Mouse (Mus musculus): ENCODE measurements around the gene Gm47791. TPM values are rescaled to one million over a fixed set of nuclear protein-coding genes. Genes with fewer than 3 reads are reported as not detected.
A peak's percentile ranks its signal among the peaks of the same experiment; 100 is the strongest.

The Gm47791 gene
- total RNA-seq, 2 experiments from 2014 or later, result not detected

DNA sequence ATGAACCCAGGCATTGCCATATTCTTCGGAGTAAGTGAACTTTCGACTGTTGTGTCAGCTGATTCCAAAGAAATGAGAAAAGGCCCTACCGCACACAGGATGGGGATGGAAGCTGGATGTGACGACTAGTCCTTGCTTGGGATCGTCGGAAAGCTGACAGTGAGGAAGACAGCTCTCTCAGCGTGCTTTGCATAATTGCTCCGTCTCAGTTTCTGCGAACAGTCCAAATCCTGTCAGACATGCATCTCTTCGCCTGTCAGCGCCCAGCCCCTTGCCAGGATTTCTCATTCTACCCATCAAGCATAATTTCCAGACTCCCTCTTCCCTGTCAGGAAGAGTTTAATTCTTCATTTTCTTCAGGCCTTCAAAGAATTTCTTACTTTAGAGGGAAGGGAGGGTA, 20.1 kb upstream of the Gm47791 start:
- intact Hi-C loops (cut with DNase I), result no loop called here
- DNase-seq (ENCODE audit: low spot score in 2 of 2), result no peak

DNA sequence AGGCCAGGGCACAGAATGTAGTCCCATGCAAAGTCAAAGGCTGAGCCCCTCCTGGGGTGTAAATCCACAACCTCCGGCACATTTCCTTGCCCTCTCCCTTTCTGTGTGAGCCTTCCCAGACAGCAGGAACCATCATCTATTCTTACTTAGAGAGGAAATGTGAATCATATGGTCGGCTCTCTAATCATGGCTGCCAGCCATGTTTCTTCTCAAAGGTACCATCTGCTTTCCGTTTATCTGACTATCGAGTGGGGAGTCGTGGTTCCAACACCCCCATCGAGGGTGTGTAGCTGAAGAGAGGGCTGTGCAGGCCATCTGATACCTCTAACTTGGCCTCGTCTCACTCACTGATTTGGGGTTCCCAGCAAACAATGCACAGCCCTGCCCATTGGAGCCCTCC, 17.0 kb upstream of the Gm47791 start:
- peak in 1 of 2 experiments; percentile 17 for DNase-seq (ENCODE audit: low spot score in 2 of 2)
- intact Hi-C loops (cut with DNase I), result loop anchor here (5.0 kb wide), 2 partner anchors 184 to 929 kb away; no protein-coding TSS in a partner anchor

DNA sequence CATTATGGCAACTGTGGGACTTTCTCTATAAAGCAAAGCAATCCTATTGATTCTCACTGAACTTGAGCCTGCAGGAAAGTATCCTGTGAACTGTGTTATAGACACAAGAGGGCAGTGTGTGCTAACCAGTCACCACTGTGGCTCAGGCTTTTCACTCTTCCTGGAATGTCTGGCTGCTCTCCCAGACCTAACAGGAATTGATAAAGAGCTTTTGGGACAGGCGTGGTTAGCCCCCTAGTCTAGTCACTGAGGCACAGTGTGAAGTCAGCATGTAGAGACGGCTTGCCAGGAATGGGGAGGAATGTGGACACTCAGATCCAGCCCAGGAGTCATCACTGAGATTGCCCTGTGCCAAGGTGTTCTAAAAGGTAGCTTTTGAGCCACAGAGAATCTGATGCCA, 16.4 kb upstream of the Gm47791 start:
- peak; percentile 78 to 87 for DNase-seq (ENCODE audit: low spot score in 2 of 2)
- intact Hi-C loops (cut with DNase I), result loop anchor here (1.0 to 5.0 kb wide), 5 partner anchors 185 to 930 kb away; no protein-coding TSS in a partner anchor

DNA sequence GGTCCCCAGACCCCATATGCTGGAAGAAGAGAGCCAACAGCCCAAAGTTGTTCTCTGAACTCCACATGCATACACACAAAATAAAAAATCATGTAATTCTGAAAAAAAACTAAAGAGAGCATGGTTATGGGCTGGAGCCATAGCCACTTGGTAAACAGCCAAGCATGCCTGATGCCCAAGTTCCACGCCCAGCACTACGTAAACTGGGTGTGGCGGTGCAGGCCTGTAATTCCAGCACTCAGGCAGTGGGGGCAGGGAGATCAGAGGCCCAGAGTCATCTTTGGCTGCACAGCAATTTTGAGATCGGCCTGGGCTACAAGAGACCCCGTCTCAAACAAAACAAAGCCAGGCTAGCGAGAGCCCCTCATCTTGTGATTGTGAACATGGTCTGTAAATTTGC, 14.5 kb upstream of the Gm47791 start:
- no peak for DNase-seq (ENCODE audit: low spot score in 2 of 2)
- intact Hi-C loops (cut with DNase I), result loop anchor here (5.0 kb wide), 2 partner anchors 187 to 932 kb away; no protein-coding TSS in a partner anchor

DNA sequence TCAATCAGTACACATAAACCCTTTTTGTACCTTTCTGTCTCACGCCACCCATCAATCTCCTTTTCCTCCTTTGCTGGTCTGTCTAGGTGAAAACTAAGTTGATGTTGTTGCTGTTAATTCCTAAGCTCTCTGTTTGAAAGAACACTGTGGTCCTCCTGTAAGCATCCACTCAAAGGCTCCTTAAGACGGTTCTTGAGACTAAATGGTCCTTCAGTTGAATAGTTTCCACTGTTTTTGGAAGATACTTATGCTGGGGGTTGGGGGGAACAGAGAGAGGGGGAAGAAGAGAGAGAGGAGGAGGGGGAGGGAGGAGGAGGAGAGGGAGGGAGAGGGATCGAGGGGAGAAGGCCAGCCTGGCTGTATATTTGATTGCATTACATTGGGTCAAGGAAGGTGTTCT, 12.5 kb upstream of the Gm47791 start:
- intact Hi-C loops (cut with DNase I), result no loop called here
- no peak for DNase-seq (ENCODE audit: low spot score in 2 of 2)

DNA sequence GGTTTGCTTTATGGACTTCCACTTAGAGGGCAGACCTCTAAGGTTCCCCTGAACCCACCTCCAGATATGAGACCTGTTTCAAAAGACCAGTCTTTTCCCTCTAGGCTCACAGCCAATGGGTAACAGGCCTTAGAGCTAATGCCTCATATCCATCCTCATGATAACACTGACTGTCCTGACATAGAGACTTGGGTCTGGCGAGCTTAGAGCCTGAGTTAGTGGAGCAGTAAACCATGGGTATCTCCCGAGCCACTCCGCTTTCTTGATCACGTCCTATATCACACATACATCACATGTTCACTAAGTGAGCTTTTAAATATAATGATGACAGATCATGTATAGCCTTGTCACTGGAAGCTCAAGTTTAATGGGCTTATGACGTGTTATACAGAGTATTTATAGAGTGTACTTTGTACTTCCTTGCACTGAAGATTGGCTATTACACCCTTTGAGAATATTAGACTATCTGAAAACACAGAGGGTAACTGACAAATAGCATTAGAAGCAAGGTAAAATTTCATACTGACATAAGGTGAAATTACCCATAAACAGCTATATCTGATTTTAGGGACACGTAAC, 8.4 kb upstream of the Gm47791 start:
- DNase-seq (ENCODE audit: low spot score in 2 of 2), result no peak
- intact Hi-C loops (cut with DNase I), result loop anchor here (10.0 kb wide), 1 partner anchor 225 kb away; no protein-coding TSS in a partner anchor

DNA sequence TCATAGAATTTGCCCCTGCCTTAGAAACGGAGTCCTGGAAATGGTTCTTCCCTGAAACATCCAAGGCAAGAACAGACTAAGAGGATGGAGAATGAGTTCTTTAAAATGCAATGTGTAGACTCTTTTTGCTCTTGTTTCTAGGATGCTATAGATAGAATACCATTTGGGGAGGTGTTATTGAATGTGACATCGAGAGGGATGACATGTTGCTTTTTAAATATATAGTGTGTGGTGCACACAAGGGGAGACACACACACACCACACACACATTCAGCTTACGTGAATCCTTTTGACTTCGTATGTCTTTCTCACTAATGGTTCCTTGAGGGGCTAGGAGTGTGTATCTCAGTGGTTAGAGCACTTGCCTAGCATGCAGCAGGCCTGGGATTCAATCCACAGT, 4.2 kb upstream of the Gm47791 start:
- peak in 1 of 2 experiments; percentile 53 for DNase-seq (ENCODE audit: low spot score in 2 of 2)
- intact Hi-C loops (cut with DNase I), result loop anchor here (10.0 kb wide), 1 partner anchor 220 kb away; no protein-coding TSS in a partner anchor

DNA sequence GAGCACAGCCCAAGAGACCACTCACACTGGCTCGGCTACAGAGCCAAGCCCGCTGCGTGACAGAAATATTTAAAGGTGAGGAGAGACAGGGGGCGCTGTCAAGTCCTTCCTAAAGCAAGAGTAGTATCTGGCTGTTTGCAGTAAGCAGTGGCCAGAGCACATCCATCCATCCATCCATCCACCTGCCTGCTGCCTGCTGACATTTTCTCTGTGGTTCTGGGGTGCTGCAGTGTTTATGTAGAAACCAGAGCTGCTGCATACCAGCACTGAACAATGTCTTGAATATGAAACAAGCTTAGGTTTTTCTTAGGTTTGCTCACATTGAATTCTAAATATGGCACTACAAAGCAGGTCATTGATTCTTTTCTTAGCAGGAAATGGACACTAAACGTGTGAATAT, 2.2 kb upstream of the Gm47791 start:
- no peak for DNase-seq (ENCODE audit: low spot score in 2 of 2)
- intact Hi-C loops (cut with DNase I), result loop anchor here (10.0 kb wide), 1 partner anchor 218 kb away; no protein-coding TSS in a partner anchor

DNA sequence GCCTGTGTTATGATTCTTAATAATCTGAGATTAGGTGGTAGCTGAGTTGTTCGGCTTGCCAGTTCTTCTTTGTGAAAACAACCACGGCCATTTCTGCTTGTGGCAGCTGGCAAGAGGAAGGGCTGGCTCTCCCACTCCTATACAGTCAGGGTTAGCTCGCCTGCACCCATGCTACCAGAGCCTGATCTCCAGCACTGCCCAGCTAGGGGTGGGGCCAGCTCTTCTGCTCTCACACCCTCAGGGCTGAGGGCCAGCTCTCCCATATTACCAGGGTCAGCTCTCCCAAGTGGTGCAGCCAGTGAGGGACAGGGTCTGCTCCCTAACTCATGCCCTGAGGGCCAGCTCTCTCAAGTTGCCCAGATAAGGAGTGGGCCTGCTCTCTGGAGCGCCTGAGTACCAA, 1.4 kb upstream of the Gm47791 start:
- DNase-seq (ENCODE audit: low spot score in 2 of 2), result no peak
- intact Hi-C loops (cut with DNase I), result loop anchor here (10.0 kb wide), 1 partner anchor 218 kb away; no protein-coding TSS in a partner anchor

DNA sequence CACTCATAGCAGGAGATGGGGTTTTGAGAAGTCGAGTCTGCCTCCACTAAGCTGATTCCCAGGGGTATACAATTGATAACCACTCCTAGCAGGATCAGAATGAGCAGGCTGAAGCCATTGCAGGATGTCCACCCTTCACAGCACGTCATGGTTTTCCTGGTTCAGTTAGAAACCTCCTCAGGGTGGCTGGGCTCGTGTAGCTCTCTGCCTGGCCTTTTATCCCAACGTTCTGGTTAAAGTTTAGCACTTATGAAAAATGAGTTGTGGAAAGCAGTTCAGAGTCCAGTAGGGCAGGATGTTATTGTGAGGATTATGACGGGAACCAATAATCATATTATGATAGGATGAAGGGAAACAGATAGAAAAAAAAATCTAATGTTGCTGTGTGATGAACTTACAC, 2.8 kb downstream of the Gm47791 start, which contains the start of gene Tm4sf20:
Tm4sf20 (minus strand) TSS at position 193 of the 400 bp plus-strand sequence.
- no peak for DNase-seq (ENCODE audit: low spot score in 2 of 2)
- intact Hi-C loops (cut with DNase I), result no loop called here

DNA sequence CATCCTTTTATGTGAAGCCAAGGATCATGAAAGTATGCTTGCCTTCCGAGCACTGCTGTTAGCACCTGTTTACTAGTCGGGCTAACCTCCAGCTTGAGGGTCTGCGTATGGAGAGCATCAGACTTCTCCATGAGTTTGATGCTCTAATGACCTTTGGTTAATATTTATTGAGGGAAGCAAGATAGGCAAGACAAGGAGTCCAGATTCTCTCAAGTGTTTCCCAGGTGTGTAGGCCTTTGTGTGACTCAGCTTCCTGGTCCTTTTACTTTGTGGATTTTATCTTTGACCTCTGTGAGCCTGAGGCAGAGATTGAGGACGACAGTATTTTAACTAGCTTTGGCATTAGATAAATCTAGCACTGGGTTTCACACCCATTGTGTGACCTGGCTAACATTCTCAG, 4.4 kb downstream of the Gm47791 start:
- intact Hi-C loops (cut with DNase I), result no loop called here

DNA sequence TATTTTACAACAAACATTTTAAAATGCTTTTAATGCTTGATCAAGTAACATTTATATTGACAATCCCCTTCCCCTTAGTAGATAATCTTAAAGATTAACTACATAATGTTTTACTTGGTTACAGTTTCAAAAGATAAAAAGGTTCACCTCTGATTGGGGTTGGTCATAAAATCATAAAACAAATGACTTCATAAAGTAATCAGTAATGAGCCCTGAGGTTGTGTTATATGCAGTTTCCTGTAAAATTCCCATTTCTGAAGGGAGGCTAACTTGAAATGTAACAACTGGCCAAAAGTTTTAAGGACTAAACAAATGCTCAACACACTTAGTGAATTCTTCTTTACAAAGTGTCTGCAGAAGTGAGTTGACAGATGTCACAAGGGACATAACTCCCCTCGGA, 4.8 kb downstream of the Gm47791 start:
- intact Hi-C loops (cut with DNase I), result no loop called here
- DNase-seq (ENCODE audit: low spot score in 2 of 2), result no peak

More for the DNA sequence above, 4.4 kb downstream of the Gm47791 start:
- DNase-seq (ENCODE audit: low spot score in 2 of 2), result no peak

DNA sequence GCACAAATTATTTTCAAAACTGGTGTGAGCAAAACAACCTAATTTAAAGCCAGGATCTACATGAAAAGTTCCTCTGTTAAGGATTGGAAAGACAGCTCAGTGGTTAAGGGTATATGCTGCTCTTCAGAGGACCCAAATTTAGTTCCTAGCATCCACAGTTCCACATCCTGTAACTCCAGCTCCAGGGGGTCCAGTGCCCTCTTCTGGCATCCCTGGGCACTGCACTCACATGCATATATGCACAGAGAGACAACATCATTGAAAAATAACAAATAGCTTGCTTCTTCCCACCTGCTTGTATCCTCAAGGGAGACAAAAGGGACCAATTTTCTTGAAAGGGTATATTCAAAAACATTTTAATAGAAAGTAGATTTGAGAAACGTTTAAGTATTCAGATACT, 8.8 kb downstream of the Gm47791 start:
- intact Hi-C loops (cut with DNase I), result no loop called here
- no peak for DNase-seq (ENCODE audit: low spot score in 2 of 2)

DNA sequence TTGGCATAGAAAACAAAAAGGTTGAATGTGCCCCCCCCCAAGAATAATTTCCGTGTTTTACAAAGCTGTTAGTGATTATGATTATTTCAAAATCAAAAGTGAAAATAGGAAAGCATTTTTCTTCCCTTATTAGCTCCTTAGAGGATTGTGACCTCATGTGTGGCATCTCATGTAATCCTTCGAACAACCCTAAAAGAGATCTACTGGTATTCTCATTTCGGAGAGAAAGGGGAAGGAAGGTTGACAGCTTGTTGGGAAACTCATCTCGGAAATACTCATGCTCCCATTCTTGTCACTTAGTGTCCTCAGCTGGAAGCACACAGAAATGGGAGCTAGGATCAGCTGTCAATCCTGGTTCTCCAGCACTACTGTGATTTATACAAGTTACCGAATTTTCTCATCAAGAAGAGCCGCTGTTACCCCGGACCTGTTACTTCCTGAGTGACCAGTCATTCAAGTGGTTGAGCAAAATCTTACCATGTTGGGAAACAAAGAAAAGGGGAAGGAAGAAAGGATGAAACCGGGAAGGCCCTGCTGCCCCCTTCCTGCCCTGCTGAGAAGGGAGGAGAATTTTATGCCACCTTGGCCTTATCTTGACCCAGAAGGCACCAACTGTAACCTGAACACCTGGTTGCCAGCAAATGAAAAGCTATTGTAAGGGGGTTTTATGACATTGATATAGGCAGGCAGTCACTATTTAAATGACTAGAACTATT, 9.4 kb downstream of the Gm47791 start:
- DNase-seq (ENCODE audit: low spot score in 2 of 2), result no peak
- intact Hi-C loops (cut with DNase I), result no loop called here

DNA sequence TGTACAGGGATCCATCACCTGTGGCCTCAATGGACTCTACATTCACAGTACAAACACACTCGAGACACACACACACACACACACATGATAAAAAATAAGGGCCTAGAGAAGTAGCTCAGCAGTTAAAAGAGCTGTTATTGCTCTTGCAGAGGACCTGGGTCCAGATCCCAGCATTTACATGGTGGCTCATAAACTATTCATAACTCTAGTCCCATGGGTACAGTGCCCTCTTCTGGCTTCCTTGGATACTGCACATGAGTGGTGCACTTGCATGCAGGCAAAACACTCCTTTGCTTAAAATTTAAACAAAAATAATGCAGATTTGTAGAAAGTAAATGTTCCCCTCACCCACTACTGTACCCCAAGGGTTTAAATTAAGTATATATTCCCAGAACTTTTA, 11.5 kb downstream of the Gm47791 start:
- intact Hi-C loops (cut with DNase I), result no loop called here
- DNase-seq (ENCODE audit: low spot score in 2 of 2), result no peak

DNA sequence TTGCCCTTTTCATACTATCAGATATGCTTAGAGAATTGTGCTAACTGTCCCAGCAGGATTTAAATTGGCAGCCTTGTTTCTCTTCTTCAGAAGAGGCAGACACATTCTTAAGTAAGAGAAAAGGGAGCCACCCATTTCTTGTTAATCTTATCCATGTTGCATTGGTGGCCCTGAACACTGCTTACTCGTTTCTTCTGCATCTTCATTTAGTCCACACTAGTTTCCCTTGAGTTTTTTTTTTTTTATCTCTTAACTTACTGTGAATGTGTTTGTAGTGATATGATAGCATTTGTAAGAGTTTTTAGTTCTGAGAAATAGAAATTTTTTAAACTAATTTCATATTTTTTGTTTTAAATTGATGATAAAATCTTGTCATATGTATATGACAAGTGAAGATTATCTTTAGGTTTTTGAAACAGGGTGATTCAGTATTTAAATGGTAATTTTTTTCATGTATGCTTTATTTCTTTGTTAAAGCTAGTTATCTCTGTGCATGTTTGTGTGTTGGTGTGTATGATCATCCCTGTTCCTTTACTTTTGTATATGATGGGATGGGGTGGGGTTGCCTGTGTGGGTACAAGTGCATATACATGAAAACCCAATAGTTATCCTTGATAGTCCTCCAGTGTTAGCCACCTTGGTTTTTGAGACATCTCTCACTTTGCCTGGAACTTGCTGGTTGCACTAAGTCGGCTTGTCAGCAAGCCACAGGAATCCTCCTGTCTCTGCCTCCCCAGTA, 23.2 kb downstream of the Gm47791 start:
- no peak for DNase-seq (ENCODE audit: low spot score in 2 of 2)
- intact Hi-C loops (cut with DNase I), result no loop called here

DNA sequence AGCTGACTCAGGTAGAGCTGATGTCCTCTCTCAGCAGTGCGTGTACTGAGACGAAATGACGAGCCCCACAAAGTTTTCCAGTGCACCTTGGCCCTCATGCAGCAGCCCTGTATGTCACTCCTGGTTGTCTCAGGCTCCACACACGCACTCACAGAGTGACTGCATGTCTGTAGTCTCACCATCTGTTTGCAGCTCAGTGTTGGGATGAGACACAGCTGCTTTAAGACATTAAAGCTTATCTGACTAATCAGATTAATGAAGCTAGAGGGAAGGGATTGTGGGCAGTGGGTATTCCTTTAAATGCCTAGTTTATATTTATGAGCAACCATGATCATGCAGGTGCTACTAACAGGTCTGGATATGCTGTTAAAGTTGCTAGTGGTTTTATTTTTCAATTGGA, 24.6 kb downstream of the Gm47791 start:
- intact Hi-C loops (cut with DNase I), result no loop called here
- DNase-seq (ENCODE audit: low spot score in 2 of 2), result no peak

DNA sequence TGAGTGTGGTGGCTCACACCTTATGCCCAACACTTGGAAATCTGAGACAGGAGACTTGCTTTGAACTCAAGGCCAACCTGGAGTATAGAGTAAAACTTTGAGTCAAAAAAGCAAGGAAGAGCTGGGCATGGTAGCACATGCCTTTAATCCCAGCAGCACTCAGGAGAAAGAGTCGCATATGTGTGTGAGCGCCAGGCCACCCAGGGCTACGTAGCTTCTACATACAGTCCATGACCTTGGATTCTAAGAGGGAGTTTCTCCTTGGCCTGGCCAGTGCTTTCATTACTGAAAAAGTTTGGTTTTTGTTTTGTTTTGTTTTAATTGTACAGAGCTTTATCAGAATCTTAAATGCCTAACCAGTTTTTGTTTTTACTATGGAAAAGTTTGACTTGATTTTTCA, 27.1 kb downstream of the Gm47791 start:
- intact Hi-C loops (cut with DNase I), result no loop called here

DNA sequence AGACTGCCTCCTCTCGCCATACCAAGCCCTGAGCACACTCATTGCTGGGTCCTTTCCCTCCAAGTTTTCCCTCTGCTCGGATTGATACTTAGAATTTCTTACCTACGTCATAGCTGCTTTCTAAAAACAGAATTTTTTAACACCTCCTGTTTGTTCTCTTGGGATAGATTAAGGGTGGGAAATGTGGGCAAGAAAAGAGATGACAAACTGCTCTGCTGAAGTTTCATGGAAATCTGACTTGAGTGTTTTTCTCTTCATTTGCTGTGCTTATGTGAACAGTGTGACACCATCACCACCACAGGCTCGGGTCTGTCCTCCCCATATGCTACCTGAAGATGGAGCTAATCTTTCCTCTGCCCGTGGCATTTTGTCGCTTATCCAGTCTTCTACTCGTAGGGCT, 29.5 kb downstream of the Gm47791 start:
- peak in 1 of 2 experiments; percentile 49 for DNase-seq (ENCODE audit: low spot score in 2 of 2)
- intact Hi-C loops (cut with DNase I), result no loop called here

More for the DNA sequence above, 27.1 kb downstream of the Gm47791 start:
- DNase-seq (ENCODE audit: low spot score in 2 of 2), result no peak

DNA sequence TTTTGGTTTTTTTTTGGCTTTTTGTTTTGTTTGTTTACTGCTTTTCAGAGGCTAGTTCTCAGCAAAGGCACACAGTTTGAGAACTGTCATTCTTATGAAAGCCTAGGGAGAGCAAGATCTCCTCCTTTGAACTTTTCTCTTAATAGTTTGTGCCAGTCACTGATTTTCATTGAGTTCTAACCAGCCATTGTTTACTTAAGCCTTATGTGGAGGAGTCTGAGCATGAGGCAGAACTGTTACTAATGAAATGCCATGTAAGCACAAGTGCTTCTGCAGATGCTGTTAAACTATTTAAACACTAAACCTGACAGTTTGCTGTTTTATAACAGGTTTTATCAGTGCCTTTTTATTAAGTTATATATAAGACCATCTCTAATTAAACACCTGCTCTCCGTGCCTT, 33.0 kb downstream of the Gm47791 start:
- intact Hi-C loops (cut with DNase I), result no loop called here

More for the DNA sequence above, 33.0 kb downstream of the Gm47791 start:
- no peak for DNase-seq (ENCODE audit: low spot score in 2 of 2)

Data from left cerebral cortex, postnatal 14 days (tissue).